Mouse (Mus musculus): ENCODE measurements around the gene E2f3.

DNA sequence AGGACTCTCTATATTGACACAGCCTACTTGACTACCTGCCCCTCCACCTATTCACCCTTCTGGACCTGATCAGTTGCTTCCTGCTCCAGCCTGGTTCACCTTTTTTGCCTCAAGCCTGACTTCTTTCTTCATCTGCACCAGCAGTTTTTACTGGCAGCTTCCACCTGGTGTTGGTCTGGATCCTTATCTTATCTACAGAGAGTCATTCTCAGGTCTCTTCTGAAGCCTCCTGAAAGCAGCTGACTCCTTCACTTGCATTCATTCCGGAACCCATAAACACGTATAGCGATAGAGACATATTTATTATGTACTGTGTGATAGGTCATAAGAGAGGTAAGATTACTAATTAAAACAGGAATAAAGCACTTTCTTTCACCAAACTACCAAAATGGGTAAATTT lies 119.1 kb downstream of the E2f3 start:
- TF ChIP-seq CTCF (IDR thresholded peaks at IDR 0.05; ENCODE audit: extremely low read depth, insufficient read depth, low read length) (no peak), POLR2A (IDR thresholded peaks at IDR 0.05; ENCODE audit: extremely low read depth, insufficient read depth, low read length) (no peak)
